Mouse (Mus musculus) testis, adult 2 months (tissue): ENCODE data around the gene Gm20388. TPM values are rescaled to one million over a fixed set of nuclear protein-coding genes. Genes with fewer than 3 reads are reported as not detected.

Source experiments
- H3K27ac ChIP-seq: fragments of 200-500 bp; 2 replicates; pipeline ENCODE4 v1.5.1; 2012; ENCODE audit warnings: low read depth, low read length; ENCODE audit not compliant: control insufficient read depth, insufficient read depth
- H3K27me3 ChIP-seq: fragments of 200-500 bp; 2 replicates; pipeline ENCODE4 v1.6.1; 2012; ENCODE audit warnings: mild to moderate bottlenecking, low read length, moderate library complexity; ENCODE audit not compliant: control insufficient read depth, insufficient read depth
- H3K36me3 ChIP-seq: fragments of 200-500 bp; 2 replicates; pipeline ENCODE4 v1.6.1; 2012; ENCODE audit warnings: mild to moderate bottlenecking, low read length; ENCODE audit not compliant: control insufficient read depth, insufficient read depth
- H3K4me1 ChIP-seq: fragments of 200-500 bp; 2 replicates; pipeline ENCODE4 v1.6.1; 2012; ENCODE audit warnings: low read length; ENCODE audit not compliant: control insufficient read depth, insufficient read depth
- H3K4me3 ChIP-seq: fragments of 200-500 bp; 2 replicates; pipeline ENCODE4 v1.5.1; 2012; ENCODE audit warnings: low read depth, mild to moderate bottlenecking, low read length, moderate library complexity, mixed read lengths; ENCODE audit not compliant: control insufficient read depth
- CTCF ChIP-seq: fragments of 200-500 bp; IDR thresholded peaks from 2 replicates; pipeline ENCODE4 v1.5.1; 2012; ENCODE audit warnings: low read depth, mild to moderate bottlenecking, inconsistent platforms, low read length, moderate library complexity; ENCODE audit not compliant: control insufficient read depth, insufficient read depth, insufficient replicate concordance
- POLR2A ChIP-seq: fragments of 200-500 bp; IDR thresholded peaks from 2 replicates; pipeline ENCODE4 v1.6.1; 2012; ENCODE audit warnings: low read depth, mild to moderate bottlenecking, inconsistent platforms, low read length, moderate library complexity; ENCODE audit not compliant: control insufficient read depth
- polyA plus RNA-seq: library from polyadenylated mRNA; depleted of rRNA; stranded (reverse); fragments of >200 nt; gene quantifications from 2 replicates; pipeline ENCODE4 v1.2.3, GENCODE M21; 2012

The Gm20388 gene
- polyA plus RNA-seq, 1 experiment, result 5.6 TPM

DNA sequence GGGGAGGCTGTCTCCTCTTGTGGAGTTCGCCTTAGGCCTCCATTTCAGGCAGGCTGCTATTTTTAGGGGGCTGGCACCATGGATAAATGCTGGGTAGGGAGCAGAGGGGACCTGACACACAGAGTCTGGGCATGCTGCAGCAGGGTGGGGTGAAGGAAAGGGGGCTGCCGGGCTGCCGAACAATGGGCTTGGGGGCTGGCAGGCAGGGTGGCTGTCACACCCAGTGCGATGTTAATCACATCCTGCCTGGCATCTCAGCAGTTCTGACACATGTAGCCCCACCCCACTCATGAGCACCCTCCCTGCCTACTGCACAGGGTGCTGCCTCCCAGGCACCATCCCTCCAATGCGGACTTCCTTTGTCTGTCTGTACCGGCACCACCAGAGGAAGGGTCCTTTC lies 1757.9 kb downstream of the Gm20388 start:
- TF ChIP-seq POLR2A (no peak), CTCF (no peak)
- H3K27ac ChIP-seq, result no peak overlapping the region
- H3K27me3 ChIP-seq, result no peaks in the 10 kb centered on the region
- no peaks in the 10 kb centered on the region for H3K4me1 ChIP-seq
- H3K4me3 ChIP-seq, result no peak overlapping the region
- no peaks in the 10 kb centered on the region for H3K36me3 ChIP-seq

DNA sequence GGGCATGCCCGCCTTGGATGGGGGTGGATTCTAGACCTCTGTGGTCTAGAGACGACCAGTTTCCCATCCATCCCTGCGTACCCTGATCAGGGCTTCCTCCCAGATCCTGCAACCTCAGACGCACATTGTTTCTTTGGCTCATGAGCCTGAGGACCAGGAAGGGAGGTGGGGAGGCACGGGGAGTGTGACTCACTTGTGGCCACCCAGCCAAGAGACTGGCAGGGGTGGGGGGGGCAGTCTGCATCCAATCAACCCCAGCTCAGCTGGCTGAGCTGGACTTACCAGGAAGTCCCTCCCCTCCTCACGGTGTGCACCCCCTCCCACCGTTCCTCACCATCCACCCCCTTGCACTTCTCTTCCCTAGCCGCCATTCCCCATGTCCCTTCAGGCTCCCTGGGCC lies 1758.6 kb downstream of the Gm20388 start:
- H3K4me1 ChIP-seq, result no peaks in the 10 kb centered on the region
- H3K36me3 ChIP-seq, result no peaks in the 10 kb centered on the region
- TF ChIP-seq POLR2A (no peak), CTCF (no peak)
- no peak overlapping the region for H3K27ac ChIP-seq
- no peaks in the 10 kb centered on the region for H3K27me3 ChIP-seq
- H3K4me3 ChIP-seq, result no peak overlapping the region

DNA sequence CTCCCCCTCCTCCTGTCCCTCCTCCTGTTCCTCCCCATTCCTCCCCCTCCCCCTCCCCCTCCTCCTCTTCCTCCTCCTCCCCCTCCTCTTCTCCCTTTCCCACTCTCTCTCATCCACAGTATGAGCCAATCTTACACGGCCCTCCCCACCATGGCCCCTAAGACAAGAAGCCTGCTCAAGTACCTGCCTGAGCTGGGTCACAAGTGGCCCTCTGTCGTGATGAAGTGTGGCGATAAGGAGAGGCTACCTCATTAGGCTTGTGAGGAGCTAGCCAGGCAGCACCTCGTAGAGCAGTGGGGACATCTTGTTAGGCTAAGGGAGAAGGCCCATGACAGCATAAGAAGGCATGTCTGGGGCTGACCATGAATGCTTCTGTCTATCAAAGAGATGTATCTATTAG lies 1762.5 kb downstream of the Gm20388 start:
- no peak overlapping the region for H3K4me3 ChIP-seq
- H3K36me3 ChIP-seq, result no peaks in the 10 kb centered on the region
- H3K4me1 ChIP-seq, result peaks cover 6% of the 10 kb centered on the region
- TF ChIP-seq CTCF (no peak), POLR2A (no peak)
- H3K27ac ChIP-seq, result no peak overlapping the region
- no peaks in the 10 kb centered on the region for H3K27me3 ChIP-seq

GRCm38 (mm10) chr8:121673917-121674316 lies 1763.3 kb downstream of the Gm20388 start:
- no peak overlapping the region for H3K27ac ChIP-seq
- H3K27me3 ChIP-seq, result no peaks in the 10 kb centered on the region
- H3K4me1 ChIP-seq, result peaks cover 6% of the 10 kb centered on the region
- H3K4me3 ChIP-seq, result no peak overlapping the region
- TF ChIP-seq CTCF (no peak), POLR2A (no peak)
- no peaks in the 10 kb centered on the region for H3K36me3 ChIP-seq

GRCm38 (mm10) chr8:121674524-121674923 lies 1763.9 kb downstream of the Gm20388 start:
- TF ChIP-seq POLR2A (no peak), CTCF (no peak)
- no peak overlapping the region for H3K4me3 ChIP-seq
- H3K4me1 ChIP-seq, result peaks cover 6% of the 10 kb centered on the region
- H3K36me3 ChIP-seq, result no peaks in the 10 kb centered on the region
- H3K27me3 ChIP-seq, result no peaks in the 10 kb centered on the region
- H3K27ac ChIP-seq, result no peak overlapping the region

GRCm38 (mm10) chr8:121675161-121675560 lies 1764.5 kb downstream of the Gm20388 start:
- no peak overlapping the region for H3K4me3 ChIP-seq
- TF ChIP-seq CTCF (no peak), POLR2A (no peak)
- H3K27ac ChIP-seq, result no peak overlapping the region

DNA sequence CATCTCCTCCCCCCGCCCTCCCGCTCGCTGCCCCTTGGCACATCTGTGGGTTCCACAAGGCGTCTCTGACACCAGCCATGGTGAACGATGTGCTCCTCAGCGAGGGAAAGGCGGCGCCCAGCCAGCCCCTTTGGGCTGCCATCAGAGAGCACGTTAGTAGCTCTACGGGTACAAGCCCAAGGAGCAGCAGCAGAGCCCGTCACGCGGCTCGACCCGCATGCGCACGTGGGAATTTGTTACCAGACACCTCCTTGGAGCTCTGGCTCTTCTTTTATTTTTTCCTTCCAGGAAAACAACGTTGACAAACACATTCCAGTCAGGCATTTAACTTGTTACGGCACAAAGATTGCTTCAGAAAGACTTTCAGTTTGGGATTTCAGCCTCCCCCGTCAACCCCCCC lies 1765.1 kb downstream of the Gm20388 start:
- Histone ChIP-seq H3K4me3 (peak overlapping the region; percentile 5; the same call in 1 of the 2 replicates), H3K36me3 (no peaks in the 10 kb centered on the region), H3K27ac (no peak overlapping the region), H3K27me3 (no peaks in the 10 kb centered on the region), H3K4me1 (peaks cover 6% of the 10 kb centered on the region)
- no peak for TF ChIP-seq POLR2A
- TF ChIP-seq CTCF, result no peak

More at GRCm38 (mm10) chr8:121675161-121675560, 1764.5 kb downstream of the Gm20388 start:
- H3K27me3 ChIP-seq, result no peaks in the 10 kb centered on the region
- no peaks in the 10 kb centered on the region for H3K36me3 ChIP-seq
- H3K4me1 ChIP-seq, result peaks cover 6% of the 10 kb centered on the region

DNA sequence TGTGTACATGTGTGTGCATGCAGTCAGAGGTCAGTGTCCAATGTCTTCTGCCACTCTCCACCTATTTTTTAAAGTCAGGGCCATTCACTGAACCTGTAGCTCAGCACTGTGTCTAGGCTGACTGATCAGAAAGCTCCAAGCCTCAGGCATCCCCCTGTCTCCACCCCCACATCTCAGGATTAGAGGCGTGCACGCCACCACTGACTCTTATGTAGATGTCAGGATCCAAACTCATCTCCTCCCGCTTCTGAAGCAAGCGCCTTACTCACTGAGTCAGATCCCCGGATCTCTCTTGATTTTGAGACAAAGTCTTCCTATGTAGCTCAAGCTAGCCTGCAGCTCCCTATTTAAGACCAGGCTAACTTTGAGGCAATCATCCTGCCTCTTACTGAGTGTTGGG lies 1768.1 kb downstream of the Gm20388 start:
- Histone ChIP-seq H3K27ac (no peak overlapping the region), H3K36me3 (no peaks in the 10 kb centered on the region), H3K4me3 (no peak overlapping the region), H3K4me1 (peaks cover 6% of the 10 kb centered on the region), H3K27me3 (no peaks in the 10 kb centered on the region)
- TF ChIP-seq CTCF, result no peak
- TF ChIP-seq POLR2A, result no peak
